Mouse (Mus musculus) bone marrow, adult 2 months (tissue): ENCODE results near the gene Plk5.

Experiments
- CTCF ChIP-seq: fragments of 200-500 bp; IDR thresholded peaks from 2 replicates; pipeline ENCODE4 v1.5.1; 2011; ENCODE audit warnings: low read length, control low read depth; ENCODE audit not compliant: control insufficient read depth, insufficient read depth
- POLR2A ChIP-seq: fragments of 200-500 bp; IDR thresholded peaks from 2 replicates; pipeline ENCODE4 v1.6.1; 2011; ENCODE audit warnings: low read depth, mild to moderate bottlenecking, control low read depth, low read length, borderline replicate concordance; ENCODE audit not compliant: control insufficient read depth

DNA sequence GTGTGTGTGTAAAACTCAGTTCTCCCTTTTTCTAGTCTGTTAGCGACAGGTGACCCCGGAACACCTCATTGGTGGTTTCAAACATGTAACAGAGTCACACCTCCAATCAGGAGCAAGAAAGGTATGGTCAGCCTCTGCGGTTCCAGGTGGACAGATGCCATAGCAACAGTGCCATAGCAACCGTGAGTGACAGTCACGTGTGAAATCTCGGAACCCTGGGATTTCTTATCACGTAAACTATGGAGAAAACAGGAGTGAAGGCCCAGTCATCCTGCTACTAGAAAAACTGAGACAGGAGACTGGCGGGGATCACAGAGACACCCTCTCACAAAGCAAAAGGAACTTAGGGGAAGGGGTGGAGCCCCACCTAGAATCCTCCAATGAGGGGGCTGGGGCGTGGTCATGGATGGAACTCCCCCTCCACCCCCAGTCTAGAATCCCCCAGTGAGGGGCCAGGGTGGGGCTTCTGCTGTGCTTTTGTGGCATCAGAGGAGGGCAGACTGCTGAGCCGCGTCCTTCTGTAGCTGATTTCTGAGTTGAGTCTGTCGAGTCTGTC, 15.2 kb downstream of the Plk5 start:
- TF ChIP-seq CTCF = no peak
- TF ChIP-seq POLR2A = no peak
